Mouse (Mus musculus): Measurements from ENCODE around the gene Heg1. TPM values are rescaled to one million over a fixed set of nuclear protein-coding genes. Genes with fewer than 3 reads are reported as not detected.
A peak's percentile ranks its signal among the peaks of the same experiment; 100 is the strongest.

Heg1 gene
- polyA plus RNA-seq, 1 experiment from 2014 or later, result 4.6 TPM

DNA sequence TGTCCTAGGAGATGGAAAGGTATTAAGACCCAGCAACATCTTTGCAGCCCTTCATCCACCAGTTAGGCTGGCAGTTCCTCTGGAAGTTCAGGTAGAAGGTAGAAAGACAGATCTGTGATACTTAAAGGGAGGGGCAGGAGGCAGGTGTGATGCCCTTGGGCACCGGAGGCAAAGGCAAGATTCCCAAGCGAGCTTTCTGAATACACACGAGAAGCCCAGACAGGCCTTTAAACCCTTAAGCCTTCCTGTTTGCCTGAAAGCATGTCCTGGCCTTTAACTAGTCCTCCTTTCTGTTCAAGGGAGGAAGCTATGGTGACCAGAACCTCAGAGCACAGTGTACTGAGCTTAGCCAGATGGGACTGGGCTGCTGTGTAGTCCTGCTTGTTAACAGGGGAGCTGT lies 1.5 kb upstream of the Heg1 start:
- no peaks in the 10 kb centered on the region for H3K9me3 ChIP-seq (ENCODE audit: control insufficient read depth, low read length)
- no peaks in the 10 kb centered on the region for H3K36me3 ChIP-seq (ENCODE audit: control insufficient read depth, insufficient read depth, low read length)
- H3K9ac ChIP-seq (replicated peaks; ENCODE audit: low read depth, low read length), result no peak overlapping the region
- no peak overlapping the region for H3K27ac ChIP-seq (ENCODE audit: low read depth, low read length)
- 84% methylated on average over 3 of the region's 3 CpGs for WGBS
- H3K4me1 ChIP-seq (ENCODE audit: control insufficient read depth, insufficient read depth, low read length), result peaks cover 4% of the 10 kb centered on the region
- no peak overlapping the region for H3K4me3 ChIP-seq (ENCODE audit: low read depth, low read length)
- no peak overlapping the region for H3K4me2 ChIP-seq (ENCODE audit: low read depth, low read length)
- ATAC-seq (ENCODE audit: low read depth), result no peak
- H3K27me3 ChIP-seq (ENCODE audit: control insufficient read depth, insufficient read depth, low read length), result no peaks in the 10 kb centered on the region

GRCm38 (mm10) chr16:33683206-33684161 lies 686 bp upstream of the Heg1 start:
- ATAC-seq (ENCODE audit: low read depth), result peak; percentile 40; the same call in 1 of the 2 replicates
- no peak overlapping the region for H3K27ac ChIP-seq (ENCODE audit: low read depth, low read length)
- peaks cover 4% of the 10 kb centered on the region for H3K4me1 ChIP-seq (ENCODE audit: control insufficient read depth, insufficient read depth, low read length)
- no peaks in the 10 kb centered on the region for H3K27me3 ChIP-seq (ENCODE audit: control insufficient read depth, insufficient read depth, low read length)
- H3K4me2 ChIP-seq (ENCODE audit: low read depth, low read length), result peak overlapping the region; percentile 97
- 60% methylated on average over 13 of the region's 13 CpGs for WGBS
- H3K36me3 ChIP-seq (ENCODE audit: control insufficient read depth, insufficient read depth, low read length), result no peaks in the 10 kb centered on the region
- H3K4me3 ChIP-seq (ENCODE audit: low read depth, low read length), result peak overlapping the region; percentile 61
- no peaks in the 10 kb centered on the region for H3K9me3 ChIP-seq (ENCODE audit: control insufficient read depth, low read length)
- no peak overlapping the region for H3K9ac ChIP-seq (replicated peaks; ENCODE audit: low read depth, low read length)

DNA sequence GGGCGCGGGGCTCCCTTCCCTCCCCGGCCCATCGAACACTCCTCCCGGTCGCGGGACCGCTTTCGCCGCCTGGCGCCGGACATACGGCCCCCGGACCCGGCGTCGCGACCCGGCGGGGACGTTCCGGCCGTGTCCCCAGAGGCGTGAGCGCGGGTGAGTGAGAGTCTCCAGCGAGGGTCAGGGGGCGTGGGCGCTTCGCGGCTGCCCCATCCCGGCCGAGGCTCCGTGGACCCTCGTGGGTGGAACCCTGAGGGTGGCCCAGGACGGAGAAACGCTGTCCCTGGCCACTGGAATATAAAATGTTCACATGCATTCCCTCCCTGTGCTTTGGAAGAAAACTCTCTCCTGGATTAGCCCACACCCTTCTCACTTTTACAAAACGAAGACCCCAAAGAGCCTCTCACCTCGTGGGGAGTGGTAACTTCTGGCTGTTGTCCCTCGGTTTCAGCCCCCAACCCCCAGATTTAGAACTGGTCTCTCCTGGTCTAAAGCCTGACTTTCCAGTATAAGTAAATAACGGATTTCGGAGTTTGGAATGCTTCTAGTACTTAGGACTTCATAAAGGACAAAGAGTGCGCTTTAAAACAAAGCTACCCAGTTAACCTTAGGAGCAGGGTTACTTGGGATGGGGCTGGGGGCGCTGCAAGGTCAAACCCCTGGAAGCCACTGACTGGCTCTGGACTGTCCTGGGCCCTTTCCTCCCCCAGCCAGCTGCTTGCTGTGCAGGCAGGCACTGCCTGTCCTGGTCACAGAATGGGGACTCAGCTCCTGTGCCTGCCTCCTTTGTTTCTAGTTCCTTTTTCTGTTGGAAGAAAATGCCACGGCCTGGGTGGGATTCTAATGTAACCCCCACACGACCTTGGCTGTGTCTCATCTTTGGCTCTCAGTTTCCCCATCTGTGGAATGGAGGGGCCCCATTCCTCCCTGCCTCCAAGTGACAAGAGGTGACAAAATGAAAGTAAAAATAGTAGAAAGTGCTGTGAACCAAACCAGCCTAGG lies 832 bp downstream of the Heg1 start:
- H3K4me1 ChIP-seq (ENCODE audit: control insufficient read depth, insufficient read depth, low read length), result peaks cover 4% of the 10 kb centered on the region
- peak overlapping the region; percentile 61 for H3K4me3 ChIP-seq (ENCODE audit: low read depth, low read length)
- H3K36me3 ChIP-seq (ENCODE audit: control insufficient read depth, insufficient read depth, low read length), result no peaks in the 10 kb centered on the region
- peak overlapping the region; percentile 63 for H3K9ac ChIP-seq (replicated peaks; ENCODE audit: low read depth, low read length)
- no peaks in the 10 kb centered on the region for H3K27me3 ChIP-seq (ENCODE audit: control insufficient read depth, insufficient read depth, low read length)
- H3K9me3 ChIP-seq (ENCODE audit: control insufficient read depth, low read length), result no peaks in the 10 kb centered on the region
- peak overlapping the region; percentile 97 for H3K4me2 ChIP-seq (ENCODE audit: low read depth, low read length)
- WGBS, result under 1% methylated on average over 44 of the region's 46 CpGs
- H3K27ac ChIP-seq (ENCODE audit: low read depth, low read length), result peak overlapping the region; percentile 31
- ATAC-seq (ENCODE audit: low read depth), result peak; percentile 42; the same call in 1 of the 2 replicates

- peak overlapping the region; percentile 61; the same call in 1 of the 2 replicates for H3K4me3 ChIP-seq (ENCODE audit: low read depth, low read length)
- H3K4me1 ChIP-seq (ENCODE audit: control insufficient read depth, insufficient read depth, low read length), result peaks cover 4% of the 10 kb centered on the region
- H3K36me3 ChIP-seq (ENCODE audit: control insufficient read depth, insufficient read depth, low read length), result no peaks in the 10 kb centered on the region
- peak overlapping the region; percentile 97 for H3K4me2 ChIP-seq (ENCODE audit: low read depth, low read length)
- no peak overlapping the region for H3K27ac ChIP-seq (ENCODE audit: low read depth, low read length)
- no peak for ATAC-seq (ENCODE audit: low read depth)
- no peaks in the 10 kb centered on the region for H3K9me3 ChIP-seq (ENCODE audit: control insufficient read depth, low read length)
- H3K27me3 ChIP-seq (ENCODE audit: control insufficient read depth, insufficient read depth, low read length), result no peaks in the 10 kb centered on the region
- H3K9ac ChIP-seq (replicated peaks; ENCODE audit: low read depth, low read length), result no peak overlapping the region
- WGBS, result 67% methylated on average over 1 of the region's 1 CpGs
These were observed 1.9 kb downstream of the Heg1 start for GRCm38 (mm10) chr16:33686056-33686455.

- ATAC-seq (ENCODE audit: low read depth), result no peak
- 59% methylated on average over 3 of the region's 3 CpGs for WGBS
- Histone ChIP-seq H3K9ac (replicated peaks; ENCODE audit: low read depth, low read length) (no peak overlapping the region), H3K4me2 (ENCODE audit: low read depth, low read length) (peak overlapping the region; percentile 97; the same call in 1 of the 2 replicates), H3K27ac (ENCODE audit: low read depth, low read length) (no peak overlapping the region), H3K36me3 (ENCODE audit: control insufficient read depth, insufficient read depth, low read length) (no peaks in the 10 kb centered on the region), H3K9me3 (ENCODE audit: control insufficient read depth, low read length) (no peaks in the 10 kb centered on the region), H3K4me3 (ENCODE audit: low read depth, low read length) (no peak overlapping the region), H3K4me1 (ENCODE audit: control insufficient read depth, insufficient read depth, low read length) (peaks cover 4% of the 10 kb centered on the region), H3K27me3 (ENCODE audit: control insufficient read depth, insufficient read depth, low read length) (no peaks in the 10 kb centered on the region)
These were observed 3.6 kb downstream of the Heg1 start for GRCm38 (mm10) chr16:33687724-33688123.

DNA sequence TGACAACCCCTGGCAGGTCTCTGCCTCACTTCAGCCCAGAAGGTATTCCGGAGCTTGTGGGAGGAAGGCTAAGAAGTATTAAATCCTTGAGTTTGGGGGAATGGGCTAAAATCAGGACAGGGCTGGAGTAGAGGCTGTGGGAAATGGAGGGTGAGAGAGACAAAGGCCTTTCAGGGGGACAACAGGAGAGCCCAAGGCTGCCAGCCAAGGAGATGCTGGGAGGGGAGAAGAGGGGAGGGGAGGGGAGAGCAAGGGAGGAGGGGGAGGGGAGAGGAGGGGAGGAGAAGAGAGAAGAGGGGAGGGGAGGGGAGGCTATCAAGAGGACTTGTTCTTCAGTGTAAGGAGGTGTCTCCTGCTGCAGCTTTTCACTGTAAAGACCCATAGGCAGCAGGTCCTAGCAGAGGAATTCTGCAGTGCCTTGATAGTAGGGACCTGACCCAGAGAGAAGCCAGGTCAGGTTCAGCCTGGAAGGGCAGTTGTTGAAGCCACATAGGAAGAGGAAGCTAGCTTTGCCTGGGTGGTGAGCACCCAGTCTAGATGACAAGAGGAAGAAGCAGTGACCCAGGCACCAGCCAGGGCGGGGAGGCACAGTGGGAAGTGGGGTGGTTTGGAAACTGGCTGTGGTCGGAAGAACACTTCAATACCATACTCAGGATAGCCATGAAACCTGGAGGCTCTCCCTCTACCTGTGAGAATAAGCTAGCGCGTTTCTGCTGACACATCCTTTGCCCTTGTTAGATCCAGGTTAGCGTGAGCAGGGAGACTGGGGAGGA lies 7.0 kb downstream of the Heg1 start:
- no peaks in the 10 kb centered on the region for H3K9me3 ChIP-seq (ENCODE audit: control insufficient read depth, low read length)
- no peaks in the 10 kb centered on the region for H3K4me1 ChIP-seq (ENCODE audit: control insufficient read depth, insufficient read depth, low read length)
- H3K4me3 ChIP-seq (ENCODE audit: low read depth, low read length), result no peak overlapping the region
- no peak overlapping the region for H3K9ac ChIP-seq (replicated peaks; ENCODE audit: low read depth, low read length)
- H3K4me2 ChIP-seq (ENCODE audit: low read depth, low read length), result no peak overlapping the region
- 78% methylated on average over 6 of the region's 6 CpGs for WGBS
- ATAC-seq (ENCODE audit: low read depth), result no peak
- H3K27ac ChIP-seq (ENCODE audit: low read depth, low read length), result no peak overlapping the region
- no peaks in the 10 kb centered on the region for H3K36me3 ChIP-seq (ENCODE audit: control insufficient read depth, insufficient read depth, low read length)
- no peaks in the 10 kb centered on the region for H3K27me3 ChIP-seq (ENCODE audit: control insufficient read depth, insufficient read depth, low read length)

GRCm38 (mm10) chr16:33693553-33693952 lies 9.4 kb downstream of the Heg1 start:
- no peak for ATAC-seq (ENCODE audit: low read depth)
- Histone ChIP-seq H3K27me3 (ENCODE audit: control insufficient read depth, insufficient read depth, low read length) (no peaks in the 10 kb centered on the region), H3K4me1 (ENCODE audit: control insufficient read depth, insufficient read depth, low read length) (peaks cover 7% of the 10 kb centered on the region; the same call in 1 of the 2 replicates), H3K4me3 (ENCODE audit: low read depth, low read length) (no peak overlapping the region), H3K27ac (ENCODE audit: low read depth, low read length) (no peak overlapping the region), H3K36me3 (ENCODE audit: control insufficient read depth, insufficient read depth, low read length) (no peaks in the 10 kb centered on the region), H3K9me3 (ENCODE audit: control insufficient read depth, low read length) (no peaks in the 10 kb centered on the region), H3K4me2 (ENCODE audit: low read depth, low read length) (no peak overlapping the region), H3K9ac (replicated peaks; ENCODE audit: low read depth, low read length) (no peak overlapping the region)
- WGBS, result 67% methylated on average over 1 of the region's 1 CpGs

- Histone ChIP-seq H3K4me2 (ENCODE audit: low read depth, low read length) (no peak overlapping the region), H3K4me1 (ENCODE audit: control insufficient read depth, insufficient read depth, low read length) (peaks cover 9% of the 10 kb centered on the region; the same call in 1 of the 2 replicates), H3K4me3 (ENCODE audit: low read depth, low read length) (no peak overlapping the region), H3K9ac (replicated peaks; ENCODE audit: low read depth, low read length) (no peak overlapping the region), H3K36me3 (ENCODE audit: control insufficient read depth, insufficient read depth, low read length) (no peaks in the 10 kb centered on the region), H3K27me3 (ENCODE audit: control insufficient read depth, insufficient read depth, low read length) (no peaks in the 10 kb centered on the region), H3K9me3 (ENCODE audit: control insufficient read depth, low read length) (no peaks in the 10 kb centered on the region), H3K27ac (ENCODE audit: low read depth, low read length) (peak overlapping the region; percentile 44; the same call in 1 of the 2 replicates)
- WGBS, result 61% methylated on average over 13 of the region's 13 CpGs
- no peak; the same call in 1 of the 2 replicates for ATAC-seq (ENCODE audit: low read depth)
These were observed 12.8 kb downstream of the Heg1 start for GRCm38 (mm10) chr16:33696811-33697575.
